10 mouse cellular contexts compared by ENCODE assay signal in the genomic region with DNA sequence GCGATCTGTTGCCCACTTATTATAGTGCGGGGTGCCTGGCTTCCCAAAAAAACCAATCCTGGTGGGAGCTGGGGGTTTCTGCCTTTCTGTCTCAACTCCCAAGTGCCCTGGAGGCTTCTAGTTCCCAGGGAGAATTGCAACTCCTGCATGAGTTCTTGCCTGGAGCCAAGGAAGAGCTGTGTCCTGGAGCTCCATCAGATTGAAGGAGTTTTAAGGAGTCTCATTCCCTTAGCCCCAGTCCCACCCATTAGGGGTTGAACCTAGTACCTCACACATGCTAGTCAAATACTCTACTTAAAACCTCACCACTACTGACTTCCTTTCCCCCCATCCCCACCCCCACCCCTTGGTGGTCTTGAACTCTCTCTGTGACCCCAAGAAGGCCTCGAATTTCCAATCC. TPM values are rescaled to one million over a fixed set of nuclear protein-coding genes. Genes with fewer than 3 reads are reported as not detected.
DNase-seq lines count a peak whose midpoint lies in the region; ATAC-seq and TF ChIP-seq lines count a peak whose summit lies in the region.
"Had no signal": no experiment of that assay in that cellular context is flagged by ENCODE, and none has a peak within 500 bp of the region (broad histone marks: within the 10 kb centered on the region; RNA-seq: fewer than 3 reads in every experiment).

No protein-coding gene starts in this region.

- TF ChIP-seq EP300 in heart, postnatal 0 days (IDR thresholded peaks at IDR 0.05; ENCODE audit: low read depth): no peak

- H3K9ac ChIP-seq in heart, postnatal 0 days (replicated peaks; ENCODE audit: low read depth, low read length): peak overlapping the region; percentile 77
- H3K9ac ChIP-seq in limb, embryonic 15.5 days: 0 out of 2 replicates have a peak overlapping the region, but pooled peaks have one; percentile 4
- H3K9ac ChIP-seq: forebrain, embryonic 13.5 days had no signal

- peak overlapping the region; percentile 93 for H3K27ac ChIP-seq in heart, postnatal 0 days (ENCODE audit: low read depth)
- H3K27ac ChIP-seq in embryonic facial prominence, embryonic 10.5 days (replicated peaks): peak overlapping the region; percentile 89; the same call in 1 of the 2 replicates
- H3K27ac ChIP-seq in limb, embryonic 15.5 days: peak overlapping the region; percentile 94
- H3K27ac ChIP-seq: forebrain, embryonic 13.5 days had no signal

- ATAC-seq in heart, postnatal 0 days (ENCODE audit: insufficient read depth, low read depth): no peak
- ATAC-seq in limb, embryonic 15.5 days (ENCODE audit: insufficient number of reproducible peaks, low FRiP score, low TSS enrichment, low read depth): no peak
- ATAC-seq: forebrain, embryonic 13.5 days had no signal

- TF ChIP-seq CTCF in heart, postnatal 0 days (IDR thresholded peaks at IDR 0.05; ENCODE audit: low read depth): no peak

- 36% methylated on average over 3 of the region's 3 CpGs for WGBS in heart, postnatal 0 days
- WGBS in embryonic facial prominence, embryonic 10.5 days: 76% methylated on average over 3 of the region's 3 CpGs
- WGBS in limb, embryonic 15.5 days: 59% methylated on average over 3 of the region's 3 CpGs

- H3K4me2 ChIP-seq in heart, postnatal 0 days (ENCODE audit: low read depth, low read length): peak overlapping the region; percentile 68
- H3K4me2 ChIP-seq in limb, embryonic 15.5 days: peak overlapping the region; percentile 68

- DNase-seq in heart, postnatal 0 days (ENCODE audit: low spot score): no peak
- no peak for DNase-seq in heart, adult 18-20 months
- peak; percentile 45 for DNase-seq in 3T3-L1 (ENCODE audit: low read depth, low spot score)
- no peak for DNase-seq in embryonic facial prominence, embryonic 10.5 days (ENCODE audit: low spot score)
- DNase-seq in cerebellum, postnatal 25 days: no peak
- no peak for DNase-seq in frontal cortex, adult 2 months (ENCODE audit: extremely low spot score in 1 of 2, low spot score in 1 of 2)
- no peak for DNase-seq in right cerebral cortex, postnatal 4 days
- DNase-seq: thymus, postnatal 36 days had no signal

- peaks cover 30% of the 10 kb centered on the region for H3K36me3 ChIP-seq in heart, postnatal 0 days (replicated peaks; ENCODE audit: control insufficient read depth, insufficient read depth, low read length)
- peaks cover 25% of the 10 kb centered on the region for H3K36me3 ChIP-seq in embryonic facial prominence, embryonic 10.5 days (replicated peaks)
- peaks cover 21% of the 10 kb centered on the region for H3K36me3 ChIP-seq in limb, embryonic 15.5 days

- no peaks in the 10 kb centered on the region for H3K9me3 ChIP-seq in heart, postnatal 0 days (replicated peaks; ENCODE audit: control insufficient read depth, low read length)
- no peaks in the 10 kb centered on the region for H3K9me3 ChIP-seq in embryonic facial prominence, embryonic 10.5 days
- H3K9me3 ChIP-seq in limb, embryonic 15.5 days: no peaks in the 10 kb centered on the region
- H3K9me3 ChIP-seq: forebrain, embryonic 13.5 days had no signal

- no peaks in the 10 kb centered on the region for H3K27me3 ChIP-seq in heart, postnatal 0 days (ENCODE audit: control insufficient read depth, insufficient read depth, low read length)
- H3K27me3 ChIP-seq in embryonic facial prominence, embryonic 10.5 days (replicated peaks; ENCODE audit: low read depth, poor library complexity, severe bottlenecking): no peaks in the 10 kb centered on the region
- no peaks in the 10 kb centered on the region for H3K27me3 ChIP-seq in limb, embryonic 15.5 days
- H3K27me3 ChIP-seq: forebrain, embryonic 13.5 days had no signal

- peaks cover 26% of the 10 kb centered on the region for H3K4me1 ChIP-seq in heart, postnatal 0 days (ENCODE audit: control insufficient read depth, insufficient read depth)
- peaks cover 50% of the 10 kb centered on the region for H3K4me1 ChIP-seq in embryonic facial prominence, embryonic 10.5 days
- peaks cover 41% of the 10 kb centered on the region for H3K4me1 ChIP-seq in limb, embryonic 15.5 days

- peak overlapping the region; percentile 64 for H3K4me3 ChIP-seq in heart, postnatal 0 days (ENCODE audit: low read depth, low read length)
- peak overlapping the region; percentile 58 for H3K4me3 ChIP-seq in embryonic facial prominence, embryonic 10.5 days
- peak overlapping the region; percentile 52 for H3K4me3 ChIP-seq in limb, embryonic 15.5 days

RNA-seq across cellular contexts. Expression of a gene that starts 2.8 kb away (rescaled TPM):
- total RNA-seq in heart, postnatal 0 days (2014; rRNA removed; ENCODE audit: low replicate concordance): 1.8 and 4.2 TPM in 2 replicates
- polyA plus RNA-seq in heart, postnatal 0 days (2015; fragmentation: Nextera tagmentation; extraction: Ambion mirVana): 0.30 and 0.40 TPM in 2 replicates
- total RNA-seq in heart, adult 18-20 months (2021): 1 to 10 TPM in 1 of 2 experiments, under 1 TPM in 1; 0.85 to 1.2 TPM
- 0.36 and 0.44 TPM in 2 replicates for polyA plus RNA-seq in embryonic facial prominence, embryonic 10.5 days (2016; fragmentation: Nextera tagmentation; extraction: Ambion mirVana)
- 0.12 and 0.35 TPM in 2 replicates for polyA plus RNA-seq in limb, embryonic 15.5 days (2015; fragmentation: Nextera tagmentation; extraction: Ambion mirVana)
- polyA plus RNA-seq in frontal cortex, adult 2 months (2012; rRNA removed): 152 and 157 TPM in 2 replicates

RNA-seq across cellular contexts. Expression of a gene that starts 2.9 kb away (rescaled TPM):
- 223 and 238 TPM in 2 replicates for total RNA-seq in heart, postnatal 0 days (2014; rRNA removed; ENCODE audit: low replicate concordance)
- polyA plus RNA-seq in heart, postnatal 0 days (2015; fragmentation: Nextera tagmentation; extraction: Ambion mirVana): 119 and 123 TPM in 2 replicates
- 100 to 1,000 TPM; 109 to 122 TPM for total RNA-seq in heart, adult 18-20 months (2021)
- 27.5 and 28.2 TPM in 2 replicates for polyA plus RNA-seq in embryonic facial prominence, embryonic 10.5 days (2016; fragmentation: Nextera tagmentation; extraction: Ambion mirVana)
- 125 and 177 TPM in 2 replicates for polyA plus RNA-seq in limb, embryonic 15.5 days (2015; fragmentation: Nextera tagmentation; extraction: Ambion mirVana)
- polyA plus RNA-seq in frontal cortex, adult 2 months (2012; rRNA removed): 52.0 and 53.3 TPM in 2 replicates

RNA-seq across cellular contexts. Expression of a gene that starts 41.0 kb away (rescaled TPM):
- 4.0 and 6.3 TPM in 2 replicates for total RNA-seq in heart, postnatal 0 days (2014; rRNA removed; ENCODE audit: low replicate concordance)
- polyA plus RNA-seq in heart, postnatal 0 days (2015; fragmentation: Nextera tagmentation; extraction: Ambion mirVana): 0.15 and 0.29 TPM in 2 replicates
- total RNA-seq in heart, adult 18-20 months (2021): 1 to 10 TPM; 3.7 to 4.6 TPM
- 1.2 and 1.9 TPM in 2 replicates for polyA plus RNA-seq in embryonic facial prominence, embryonic 10.5 days (2016; fragmentation: Nextera tagmentation; extraction: Ambion mirVana)
- polyA plus RNA-seq in limb, embryonic 15.5 days (2015; fragmentation: Nextera tagmentation; extraction: Ambion mirVana): 1.7 and 2.6 TPM in 2 replicates
- 253 and 329 TPM in 2 replicates for polyA plus RNA-seq in frontal cortex, adult 2 months (2012; rRNA removed)

RNA-seq across cellular contexts. Expression of a gene that starts 42.2 kb away (rescaled TPM):
- total RNA-seq in heart, postnatal 0 days (2014; rRNA removed; ENCODE audit: low replicate concordance): under 0.01 TPM in 1 of 2 replicates, not detected in the other
- polyA plus RNA-seq in heart, postnatal 0 days (2015; fragmentation: Nextera tagmentation; extraction: Ambion mirVana): 0.01 TPM in 2 replicates
- not detected for total RNA-seq in heart, adult 18-20 months (2021)
- polyA plus RNA-seq in embryonic facial prominence, embryonic 10.5 days (2016; fragmentation: Nextera tagmentation; extraction: Ambion mirVana): 0.02 TPM in 1 of 2 replicates, not detected in the other
- polyA plus RNA-seq in limb, embryonic 15.5 days (2015; fragmentation: Nextera tagmentation; extraction: Ambion mirVana): 0.04 TPM in 1 of 2 replicates, not detected in the other
- 0.02 and 0.06 TPM in 2 replicates for polyA plus RNA-seq in frontal cortex, adult 2 months (2012; rRNA removed)
- polyA plus RNA-seq: forebrain, embryonic 13.5 days had no signal

Comparison
In these comparisons a context has a peak if more than half of its experiments do, and no peak if none do; other contexts are left out.
1. RNA of a gene that starts 2.8 kb away (polyA plus RNA-seq): 152 to 157 TPM in frontal cortex, adult 2 months; 0.30 to 0.40 TPM in heart, postnatal 0 days, 0.36 to 0.44 TPM in embryonic facial prominence, embryonic 10.5 days and 0.12 to 0.35 TPM in limb, embryonic 15.5 days; every median in the first group is over 100 times any median in the second.
2. RNA of a gene that starts 41.0 kb away (polyA plus RNA-seq): 253 to 329 TPM in frontal cortex, adult 2 months; 1.7 to 2.6 TPM in limb, embryonic 15.5 days, 1.2 to 1.9 TPM in embryonic facial prominence, embryonic 10.5 days and 0.15 to 0.29 TPM in heart, postnatal 0 days; every median in the first group is over 10 times any median in the second.
3. Peak in every context shown above with its lines, with median percentiles within 50 percentile points of each other: H3K27ac ChIP-seq and H3K4me3 ChIP-seq.